Mouse (Mus musculus): ENCODE measurements around the gene Zpr1.

Gene Zpr1

DNA sequence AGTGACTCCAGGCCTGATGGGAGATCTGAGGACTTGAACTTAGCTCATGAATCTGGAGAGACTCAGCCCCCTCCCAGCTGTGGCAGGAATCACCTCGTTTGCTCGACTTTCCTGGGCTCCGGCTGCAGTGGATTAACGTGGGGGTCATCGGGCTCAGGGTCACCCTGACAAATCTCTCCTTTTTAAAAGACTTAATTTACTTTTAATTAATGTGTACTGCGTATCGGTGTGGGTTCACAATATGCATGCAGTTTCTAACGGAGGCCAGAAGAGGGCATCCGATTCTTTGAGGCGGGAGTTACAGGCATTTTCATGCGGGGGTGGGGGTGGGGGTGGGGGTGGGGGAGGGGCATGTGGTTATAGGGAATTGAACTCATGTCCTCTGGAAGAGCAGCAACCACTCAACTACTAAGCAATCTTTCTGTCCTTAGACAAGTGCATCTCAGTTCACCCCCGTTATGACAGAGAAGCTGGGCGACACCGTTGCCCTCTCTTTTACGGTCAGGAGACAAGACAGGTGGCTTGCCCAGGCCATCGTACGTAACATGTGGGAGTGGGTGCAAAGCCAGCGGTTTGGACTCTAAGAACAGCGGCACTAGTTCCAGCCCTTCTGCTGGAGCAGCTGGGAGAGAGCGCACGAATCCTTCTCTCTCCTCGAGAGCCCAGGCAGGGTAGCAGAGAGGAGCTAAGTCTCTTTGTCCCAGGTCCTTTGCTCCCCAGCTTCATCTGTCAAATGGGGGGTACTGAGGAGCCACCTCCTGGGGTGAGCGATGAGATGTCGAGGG is 57.1 kb downstream of the Zpr1 start:
- no peak for DNase-seq

DNA sequence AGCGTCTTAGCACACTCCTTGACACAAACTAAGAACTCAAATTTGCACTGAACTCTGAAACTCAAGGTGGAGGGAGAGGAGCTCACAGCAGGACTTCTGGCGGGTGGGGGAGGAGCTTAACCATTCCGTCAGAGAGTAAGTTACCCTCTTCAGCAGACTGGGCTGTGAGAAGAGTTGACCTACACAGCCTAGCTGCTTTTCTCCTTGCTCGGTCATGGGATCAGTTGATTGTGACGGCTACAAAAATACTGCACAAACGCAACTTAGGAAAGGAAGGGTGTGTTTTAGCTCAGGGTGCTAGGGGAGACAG is 57.7 kb downstream of the Zpr1 start:
- no peak for DNase-seq

DNA sequence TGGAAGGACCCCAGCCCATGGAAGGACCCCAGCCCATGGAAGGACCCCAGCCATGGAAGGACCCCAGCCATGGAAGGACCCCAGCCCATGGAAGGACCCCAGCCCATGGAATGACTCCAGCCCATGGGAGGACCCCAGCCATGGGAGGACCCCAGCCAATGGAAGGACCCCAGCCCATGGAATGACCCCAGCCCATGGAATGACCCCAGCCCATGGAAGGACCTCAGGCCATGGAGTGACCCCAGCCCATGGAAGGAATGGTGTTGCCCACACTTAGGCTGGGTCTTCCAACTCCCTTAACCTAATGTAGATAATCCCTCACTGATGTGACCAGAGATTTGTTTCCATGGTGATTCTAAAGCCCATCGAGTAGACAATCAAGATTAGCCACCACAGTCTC is 58.4 kb downstream of the Zpr1 start:
- DNase-seq = no peak

Measured in thymus, postnatal 36 days (tissue).